Mouse (Mus musculus): ENCODE results near the gene Txk. TPM values are rescaled to one million over a fixed set of nuclear protein-coding genes. Genes with fewer than 3 reads are reported as not detected.

Txk gene
- polyA plus RNA-seq, 1 experiment from 2014 or later: 0.03 TPM

DNA sequence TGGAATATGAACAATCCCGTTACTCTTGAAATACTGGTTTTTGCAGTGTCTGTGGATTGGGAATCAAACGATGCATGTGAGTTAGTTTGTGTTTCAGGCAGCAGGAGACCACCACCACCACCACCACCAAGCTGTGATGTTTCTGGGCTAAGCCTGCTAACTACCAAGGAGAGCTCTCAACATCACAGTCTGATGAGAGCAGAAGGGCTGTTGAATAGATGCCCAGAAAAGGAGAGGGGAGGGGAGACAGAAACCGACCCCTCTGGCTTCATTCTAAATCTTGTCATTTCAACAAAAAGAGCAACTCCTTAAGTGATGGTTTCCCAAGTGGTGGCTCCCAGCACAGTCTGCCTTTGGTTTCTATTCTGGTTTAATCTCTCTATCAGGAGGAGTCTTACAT is 54.2 kb downstream of the Txk start:
- ATAC-seq (ENCODE audit: insufficient number of reproducible peaks, low FRiP score, low TSS enrichment, low read depth) (no peak), DNase-seq (ENCODE audit: low spot score) (no peak)
- WGBS: 70% methylated on average over 3 of the region's 3 CpGs

DNA sequence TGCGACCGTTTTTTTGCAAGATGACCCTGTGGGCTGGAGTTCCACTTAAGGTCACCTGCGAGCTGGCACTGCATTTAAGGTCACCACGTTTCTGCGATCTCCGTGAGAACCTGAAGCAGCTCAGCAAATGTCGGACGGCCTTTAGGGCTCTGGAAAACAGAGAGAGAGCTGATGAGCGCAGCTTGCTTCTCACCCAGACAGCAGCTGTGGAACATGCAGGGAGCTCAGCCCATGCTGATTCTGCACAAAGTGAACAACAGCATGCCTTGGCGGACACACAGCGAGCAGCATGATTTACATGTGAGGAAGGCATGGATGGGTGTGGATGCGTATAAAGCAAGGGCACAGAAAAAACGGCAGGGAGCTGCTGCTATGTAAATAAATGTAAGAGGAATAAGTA is 56.1 kb downstream of the Txk start:
- Histone ChIP-seq H3K9me3 (ENCODE audit: control insufficient read depth, low read length) (no peaks in the 10 kb centered on the region), H3K27me3 (ENCODE audit: control insufficient read depth, insufficient read depth, low read length) (no peaks in the 10 kb centered on the region), H3K4me2 (ENCODE audit: low read depth, severe bottlenecking) (no peak overlapping the region), H3K27ac (replicated peaks; ENCODE audit: low read depth, low read length) (no peak overlapping the region), H3K4me1 (ENCODE audit: control insufficient read depth, insufficient read depth, low read length) (no peaks in the 10 kb centered on the region), H3K4me3 (ENCODE audit: low read depth, low read length) (no peak overlapping the region), H3K9ac (ENCODE audit: low read length) (no peak overlapping the region), H3K36me3 (ENCODE audit: control insufficient read depth, insufficient read depth, low read length) (no peaks in the 10 kb centered on the region)
- WGBS: 86% methylated on average over 13 of the region's 13 CpGs
- DNase-seq (ENCODE audit: low spot score) (no peak), ATAC-seq (ENCODE audit: insufficient number of reproducible peaks, low FRiP score, low TSS enrichment, low read depth) (no peak)

More for the DNA sequence above, 54.2 kb downstream of the Txk start:
- H3K4me3 ChIP-seq (ENCODE audit: low read depth, low read length): no peak overlapping the region
- H3K4me2 ChIP-seq (ENCODE audit: low read depth, severe bottlenecking): no peak overlapping the region
- no peak overlapping the region for H3K9ac ChIP-seq (ENCODE audit: low read length)
- H3K4me1 ChIP-seq (ENCODE audit: control insufficient read depth, insufficient read depth, low read length): no peaks in the 10 kb centered on the region
- no peaks in the 10 kb centered on the region for H3K9me3 ChIP-seq (ENCODE audit: control insufficient read depth, low read length)
- H3K27me3 ChIP-seq (ENCODE audit: control insufficient read depth, insufficient read depth, low read length): no peaks in the 10 kb centered on the region
- H3K27ac ChIP-seq (replicated peaks; ENCODE audit: low read depth, low read length): no peak overlapping the region
- H3K36me3 ChIP-seq (ENCODE audit: control insufficient read depth, insufficient read depth, low read length): no peaks in the 10 kb centered on the region

DNA sequence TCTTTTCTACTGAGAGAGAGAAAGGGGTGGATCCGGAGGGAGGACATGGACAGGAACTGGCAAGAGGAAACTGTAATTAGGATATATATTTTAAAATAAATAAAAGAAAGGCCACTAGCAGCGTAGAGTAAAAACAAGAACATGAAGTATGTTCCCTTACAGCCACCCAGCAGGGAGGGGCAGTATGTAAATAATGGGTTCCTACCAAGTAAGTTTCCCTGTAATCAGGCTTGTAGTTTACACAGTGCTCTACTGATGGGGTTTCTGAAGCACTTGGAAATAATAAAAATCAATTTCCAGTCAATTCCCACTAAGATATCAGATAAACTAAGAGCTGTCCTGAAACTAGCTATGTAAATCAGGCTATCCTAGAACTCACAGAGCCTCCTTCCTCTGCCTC is 57.9 kb downstream of the Txk start:
- Histone ChIP-seq H3K4me3 (ENCODE audit: low read depth, low read length) (no peak overlapping the region), H3K27ac (replicated peaks; ENCODE audit: low read depth, low read length) (no peak overlapping the region), H3K9ac (ENCODE audit: low read length) (no peak overlapping the region), H3K4me2 (ENCODE audit: low read depth, severe bottlenecking) (no peak overlapping the region), H3K4me1 (ENCODE audit: control insufficient read depth, insufficient read depth, low read length) (no peaks in the 10 kb centered on the region), H3K27me3 (ENCODE audit: control insufficient read depth, insufficient read depth, low read length) (no peaks in the 10 kb centered on the region), H3K36me3 (ENCODE audit: control insufficient read depth, insufficient read depth, low read length) (no peaks in the 10 kb centered on the region), H3K9me3 (ENCODE audit: control insufficient read depth, low read length) (no peaks in the 10 kb centered on the region)
- 84% methylated on average over 2 of the region's 2 CpGs for WGBS
- ATAC-seq (ENCODE audit: insufficient number of reproducible peaks, low FRiP score, low TSS enrichment, low read depth) (no peak), DNase-seq (ENCODE audit: low spot score) (no peak)

DNA sequence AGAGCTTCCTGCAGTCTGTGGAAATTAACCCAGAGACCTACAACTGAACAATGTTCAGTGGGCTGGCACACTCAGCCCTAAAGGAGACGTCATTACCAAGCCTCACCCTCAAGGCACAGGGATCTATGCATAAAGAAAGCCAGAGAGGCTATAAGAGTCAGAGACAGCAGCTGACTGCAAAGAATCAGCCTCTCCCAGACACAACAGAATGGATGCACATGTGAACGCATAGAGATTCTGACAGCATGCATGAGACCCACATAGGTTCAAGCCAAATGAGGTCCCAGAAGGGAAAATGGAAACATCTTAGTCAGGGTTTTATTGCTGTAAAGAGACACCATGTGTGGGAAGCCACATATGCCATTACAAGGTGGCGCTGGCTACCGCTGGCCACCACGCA is 62.1 kb downstream of the Txk start:
- DNase-seq (ENCODE audit: low spot score) (no peak), ATAC-seq (ENCODE audit: insufficient number of reproducible peaks, low FRiP score, low TSS enrichment, low read depth) (no peak)
- no peak overlapping the region for H3K9ac ChIP-seq (ENCODE audit: low read length)
- H3K27ac ChIP-seq (replicated peaks; ENCODE audit: low read depth, low read length): no peak overlapping the region
- no peaks in the 10 kb centered on the region for H3K4me1 ChIP-seq (ENCODE audit: control insufficient read depth, insufficient read depth, low read length)
- no peaks in the 10 kb centered on the region for H3K36me3 ChIP-seq (ENCODE audit: control insufficient read depth, insufficient read depth, low read length)
- WGBS: 94% methylated on average over 5 of the region's 5 CpGs
- H3K4me3 ChIP-seq (ENCODE audit: low read depth, low read length): no peak overlapping the region
- no peaks in the 10 kb centered on the region for H3K27me3 ChIP-seq (ENCODE audit: control insufficient read depth, insufficient read depth, low read length)
- no peak overlapping the region for H3K4me2 ChIP-seq (ENCODE audit: low read depth, severe bottlenecking)
- no peaks in the 10 kb centered on the region for H3K9me3 ChIP-seq (ENCODE audit: control insufficient read depth, low read length)

DNA sequence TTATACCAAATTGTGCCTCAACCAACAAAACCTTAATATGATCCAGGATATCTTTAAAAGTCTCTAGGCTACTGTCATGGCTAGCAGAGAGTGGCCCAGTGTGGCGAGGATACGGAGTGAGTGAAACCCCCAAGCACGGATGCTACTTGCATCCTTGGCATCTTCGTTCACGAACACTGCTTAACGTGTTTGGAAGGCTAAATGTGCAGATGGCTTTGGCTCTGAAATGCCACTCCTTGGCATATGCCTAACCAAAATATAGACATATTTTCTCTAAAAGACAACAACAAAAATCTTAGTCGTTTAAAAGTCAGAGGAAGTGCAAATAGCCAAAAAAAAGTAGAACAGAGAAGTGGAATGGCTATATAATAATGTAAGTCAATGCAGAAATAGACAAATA is 63.0 kb downstream of the Txk start:
- Histone ChIP-seq H3K4me1 (ENCODE audit: control insufficient read depth, insufficient read depth, low read length) (no peaks in the 10 kb centered on the region), H3K27me3 (ENCODE audit: control insufficient read depth, insufficient read depth, low read length) (no peaks in the 10 kb centered on the region), H3K36me3 (ENCODE audit: control insufficient read depth, insufficient read depth, low read length) (no peaks in the 10 kb centered on the region), H3K4me2 (ENCODE audit: low read depth, severe bottlenecking) (no peak overlapping the region), H3K9ac (ENCODE audit: low read length) (no peak overlapping the region), H3K9me3 (ENCODE audit: control insufficient read depth, low read length) (no peaks in the 10 kb centered on the region), H3K27ac (replicated peaks; ENCODE audit: low read depth, low read length) (no peak overlapping the region), H3K4me3 (ENCODE audit: low read depth, low read length) (no peak overlapping the region)
- 92% methylated on average over 7 of the region's 7 CpGs for whole genome bisulfite sequencing
- DNase-seq (ENCODE audit: low spot score): no peak
- no peak for ATAC-seq (ENCODE audit: insufficient number of reproducible peaks, low FRiP score, low TSS enrichment, low read depth)

DNA sequence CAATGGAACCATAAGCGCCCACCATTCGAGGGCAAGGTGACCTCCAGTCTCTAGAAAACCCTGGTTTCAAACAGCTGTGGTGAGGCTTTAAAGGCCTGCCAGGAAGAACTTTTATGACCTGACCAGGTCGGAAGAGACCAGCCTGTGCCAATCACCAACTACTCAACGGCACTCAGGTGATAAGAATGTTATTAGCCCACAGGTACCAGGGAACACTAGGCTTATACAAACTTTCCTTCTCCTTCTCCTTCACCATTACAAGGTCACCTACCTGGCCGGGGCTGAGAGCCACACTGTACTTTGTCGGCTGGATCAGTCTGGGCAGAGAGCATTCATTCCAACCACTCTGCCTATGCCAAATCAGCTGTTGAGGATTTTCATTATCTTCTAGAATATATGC is 71.1 kb downstream of the Txk start:
- 80% methylated on average over 6 of the region's 6 CpGs for WGBS
- no peak overlapping the region for H3K4me2 ChIP-seq (ENCODE audit: low read depth, severe bottlenecking)
- no peak overlapping the region for H3K4me3 ChIP-seq (ENCODE audit: low read depth, low read length)
- no peak overlapping the region for H3K27ac ChIP-seq (replicated peaks; ENCODE audit: low read depth, low read length)
- DNase-seq (ENCODE audit: low spot score): no peak
- no peaks in the 10 kb centered on the region for H3K36me3 ChIP-seq (ENCODE audit: control insufficient read depth, insufficient read depth, low read length)
- no peaks in the 10 kb centered on the region for H3K27me3 ChIP-seq (ENCODE audit: control insufficient read depth, insufficient read depth, low read length)
- no peaks in the 10 kb centered on the region for H3K4me1 ChIP-seq (ENCODE audit: control insufficient read depth, insufficient read depth, low read length)
- no peak for ATAC-seq (ENCODE audit: insufficient number of reproducible peaks, low FRiP score, low TSS enrichment, low read depth)
- no peaks in the 10 kb centered on the region for H3K9me3 ChIP-seq (ENCODE audit: control insufficient read depth, low read length)
- no peak overlapping the region for H3K9ac ChIP-seq (ENCODE audit: low read length)

DNA sequence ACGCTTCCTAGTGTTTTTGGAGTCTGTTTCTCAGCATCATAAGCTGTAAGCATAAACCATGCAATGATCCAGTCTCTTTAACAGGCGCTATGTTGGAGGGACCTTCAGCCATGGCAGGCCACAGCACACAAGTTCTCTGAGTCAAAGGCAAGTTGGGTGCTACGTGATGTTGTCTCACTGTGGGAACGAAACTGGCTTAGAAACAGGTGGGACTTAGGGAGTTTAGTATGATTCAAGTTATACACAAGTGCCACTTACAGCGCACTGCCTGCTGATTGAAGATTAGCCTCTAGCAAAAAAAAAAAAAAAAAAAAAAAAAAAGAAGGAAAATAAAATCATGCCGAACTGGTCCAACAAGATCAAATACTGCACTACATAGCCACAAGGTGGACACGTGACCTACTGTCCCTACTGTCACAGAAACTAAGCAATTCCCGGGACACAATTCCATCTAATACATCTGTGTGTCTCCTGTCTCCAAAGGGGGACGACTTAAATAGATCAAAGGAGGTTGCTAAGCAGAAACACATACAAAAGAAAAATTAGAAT is 77.5 kb downstream of the Txk start:
- DNase-seq (ENCODE audit: low spot score) (no peak), ATAC-seq (ENCODE audit: insufficient number of reproducible peaks, low FRiP score, low TSS enrichment, low read depth) (no peak)
- H3K4me3 ChIP-seq (ENCODE audit: low read depth, low read length): no peak overlapping the region
- H3K4me1 ChIP-seq (ENCODE audit: control insufficient read depth, insufficient read depth, low read length): no peaks in the 10 kb centered on the region
- no peaks in the 10 kb centered on the region for H3K27me3 ChIP-seq (ENCODE audit: control insufficient read depth, insufficient read depth, low read length)
- H3K9ac ChIP-seq (ENCODE audit: low read length): no peak overlapping the region
- H3K9me3 ChIP-seq (ENCODE audit: control insufficient read depth, low read length): no peaks in the 10 kb centered on the region
- no peaks in the 10 kb centered on the region for H3K36me3 ChIP-seq (ENCODE audit: control insufficient read depth, insufficient read depth, low read length)
- H3K4me2 ChIP-seq (ENCODE audit: low read depth, severe bottlenecking): no peak overlapping the region
- 83% methylated on average over 9 of the region's 9 CpGs for WGBS
- no peak overlapping the region for H3K27ac ChIP-seq (replicated peaks; ENCODE audit: low read depth, low read length)

DNA sequence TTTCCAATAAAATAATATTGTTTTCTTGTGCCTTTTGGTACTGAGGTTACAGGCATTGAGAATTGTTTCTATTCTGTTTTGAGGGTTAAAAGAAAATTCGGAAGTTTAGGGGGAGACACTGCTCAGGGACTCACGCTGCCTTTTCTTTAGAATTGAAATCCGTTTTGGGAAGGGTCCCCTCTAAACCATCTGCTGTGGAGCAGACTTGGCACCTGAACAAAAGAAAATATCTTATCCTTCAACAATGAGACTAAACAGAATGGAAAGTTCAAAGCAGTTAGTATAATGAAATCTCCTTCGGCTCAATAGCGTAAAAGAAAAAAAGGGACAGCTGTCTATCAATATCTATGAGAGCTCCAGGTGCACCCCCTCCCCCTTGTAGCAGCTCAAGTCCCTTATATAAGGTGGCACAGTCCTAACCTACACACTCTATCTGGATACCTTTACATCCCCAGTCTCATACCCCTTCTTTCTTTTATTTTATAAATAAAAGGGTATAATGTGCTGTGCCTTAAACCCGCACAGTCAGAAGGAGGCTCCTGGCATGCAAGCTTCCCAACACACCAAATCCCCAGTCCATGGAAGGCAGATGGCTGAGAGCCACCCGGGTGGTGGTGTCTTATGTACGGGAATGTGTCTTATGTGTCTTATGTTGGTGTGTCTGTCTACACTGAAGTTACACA is 81.4 kb downstream of the Txk start:
- WGBS: 85% methylated on average over 8 of the region's 8 CpGs
- no peaks in the 10 kb centered on the region for H3K36me3 ChIP-seq (ENCODE audit: control insufficient read depth, insufficient read depth, low read length)
- no peaks in the 10 kb centered on the region for H3K4me1 ChIP-seq (ENCODE audit: control insufficient read depth, insufficient read depth, low read length)
- ATAC-seq (ENCODE audit: insufficient number of reproducible peaks, low FRiP score, low TSS enrichment, low read depth) (no peak), DNase-seq (ENCODE audit: low spot score) (no peak)
- no peak overlapping the region for H3K27ac ChIP-seq (replicated peaks; ENCODE audit: low read depth, low read length)
- no peak overlapping the region for H3K4me3 ChIP-seq (ENCODE audit: low read depth, low read length)
- no peak overlapping the region for H3K9ac ChIP-seq (ENCODE audit: low read length)
- no peaks in the 10 kb centered on the region for H3K9me3 ChIP-seq (ENCODE audit: control insufficient read depth, low read length)
- H3K4me2 ChIP-seq (ENCODE audit: low read depth, severe bottlenecking): no peak overlapping the region
- H3K27me3 ChIP-seq (ENCODE audit: control insufficient read depth, insufficient read depth, low read length): no peaks in the 10 kb centered on the region

DNA sequence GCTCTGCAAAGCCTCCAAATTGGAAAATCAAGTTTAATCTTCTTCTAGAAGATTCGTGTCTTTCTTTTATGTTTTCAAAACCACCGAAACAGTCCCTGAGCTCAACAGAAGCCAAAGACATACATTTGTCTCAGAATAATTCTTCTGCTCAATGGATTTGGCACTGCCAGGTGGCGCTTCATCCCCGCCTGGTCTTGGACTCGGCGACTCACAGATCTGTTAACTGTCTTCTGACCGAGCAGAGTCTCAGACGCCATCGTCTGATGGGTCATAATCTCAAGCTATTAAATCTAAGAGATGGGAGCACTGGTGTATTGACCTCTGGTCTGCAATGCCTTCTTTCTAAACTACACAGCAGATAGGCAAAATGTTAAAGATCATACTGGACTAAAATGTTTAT is 84.2 kb downstream of the Txk start:
- no peak overlapping the region for H3K27ac ChIP-seq (replicated peaks; ENCODE audit: low read depth, low read length)
- no peak overlapping the region for H3K4me2 ChIP-seq (ENCODE audit: low read depth, severe bottlenecking)
- WGBS: 82% methylated on average over 9 of the region's 9 CpGs
- H3K27me3 ChIP-seq (ENCODE audit: control insufficient read depth, insufficient read depth, low read length): no peaks in the 10 kb centered on the region
- no peak overlapping the region for H3K9ac ChIP-seq (ENCODE audit: low read length)
- no peaks in the 10 kb centered on the region for H3K4me1 ChIP-seq (ENCODE audit: control insufficient read depth, insufficient read depth, low read length)
- no peaks in the 10 kb centered on the region for H3K9me3 ChIP-seq (ENCODE audit: control insufficient read depth, low read length)
- no peak overlapping the region for H3K4me3 ChIP-seq (ENCODE audit: low read depth, low read length)
- no peak for DNase-seq (ENCODE audit: low spot score)
- no peaks in the 10 kb centered on the region for H3K36me3 ChIP-seq (ENCODE audit: control insufficient read depth, insufficient read depth, low read length)
- no peak for ATAC-seq (ENCODE audit: insufficient number of reproducible peaks, low FRiP score, low TSS enrichment, low read depth)
